Mouse (Mus musculus): ENCODE data around the gene Cyp19a1. TPM values are rescaled to one million over a fixed set of nuclear protein-coding genes. Genes with fewer than 3 reads are reported as not detected.

Cyp19a1 gene
- polyA plus RNA-seq (2015; fragmentation: Nextera tagmentation; extraction: Ambion mirVana) = 0.35 and 0.62 TPM in 2 replicates

GRCm38 (mm10) chr9:54268010-54268409, at the start of gene Cyp19a1:
Gene Cyp19a1 (minus strand): TSS chr9:54268110.
- no peak for ATAC-seq
- Histone ChIP-seq H3K4me2 (ENCODE audit: low read length) (no peak within 1 kb of the TSS), H3K4me3 (ENCODE audit: low read depth, low read length) (no peak within 1 kb of the TSS), H3K27me3 (ENCODE audit: control insufficient read depth, insufficient read depth, low read depth, low read length) (no peaks in the 10 kb centered on the region), H3K4me1 (ENCODE audit: control insufficient read depth, insufficient read depth, low read length) (no peaks in the 10 kb centered on the region), H3K27ac (ENCODE audit: low read length) (no peak within 1 kb of the TSS), H3K9ac (ENCODE audit: low read depth, low read length) (no peak within 1 kb of the TSS), H3K9me3 (replicated peaks; ENCODE audit: control insufficient read depth, low read length, poor library complexity, severe bottlenecking) (0 out of 2 replicates have a peak, but pooled peaks cover 2% of the 10 kb centered on the region), H3K36me3 (ENCODE audit: control insufficient read depth, insufficient read depth, low read length) (no peaks in the 10 kb centered on the region)
- WGBS = 87% methylated on average over 7 of the region's 7 CpGs

GRCm38 (mm10) chr9:54316363-54316762, 48.5 kb upstream of the Cyp19a1 start:
- Histone ChIP-seq H3K4me2 (ENCODE audit: low read length) (no peak overlapping the region), H3K4me3 (ENCODE audit: low read depth, low read length) (no peak overlapping the region), H3K9me3 (replicated peaks; ENCODE audit: control insufficient read depth, low read length, poor library complexity, severe bottlenecking) (no peaks in the 10 kb centered on the region), H3K27ac (ENCODE audit: low read length) (no peak overlapping the region), H3K9ac (ENCODE audit: low read depth, low read length) (no peak overlapping the region), H3K36me3 (ENCODE audit: control insufficient read depth, insufficient read depth, low read length) (no peaks in the 10 kb centered on the region), H3K4me1 (ENCODE audit: control insufficient read depth, insufficient read depth, low read length) (no peaks in the 10 kb centered on the region), H3K27me3 (ENCODE audit: control insufficient read depth, insufficient read depth, low read depth, low read length) (no peaks in the 10 kb centered on the region)
- ATAC-seq = no peak
- WGBS = 77% methylated on average over 9 of the region's 9 CpGs

GRCm38 (mm10) chr9:54308751-54309358, 40.9 kb upstream of the Cyp19a1 start:
- WGBS = 49% methylated on average over 2 of the region's 2 CpGs
- Histone ChIP-seq H3K27me3 (ENCODE audit: control insufficient read depth, insufficient read depth, low read depth, low read length) (no peaks in the 10 kb centered on the region), H3K4me1 (ENCODE audit: control insufficient read depth, insufficient read depth, low read length) (no peaks in the 10 kb centered on the region), H3K36me3 (ENCODE audit: control insufficient read depth, insufficient read depth, low read length) (no peaks in the 10 kb centered on the region), H3K27ac (ENCODE audit: low read length) (no peak overlapping the region), H3K9me3 (replicated peaks; ENCODE audit: control insufficient read depth, low read length, poor library complexity, severe bottlenecking) (no peaks in the 10 kb centered on the region), H3K9ac (ENCODE audit: low read depth, low read length) (no peak overlapping the region), H3K4me2 (ENCODE audit: low read length) (no peak overlapping the region), H3K4me3 (ENCODE audit: low read depth, low read length) (no peak overlapping the region)
- ATAC-seq = no peak

- H3K27ac ChIP-seq (ENCODE audit: low read length) = no peak overlapping the region
- 90% methylated on average over 1 of the region's 1 CpGs for WGBS
- no peaks in the 10 kb centered on the region for H3K9me3 ChIP-seq (replicated peaks; ENCODE audit: control insufficient read depth, low read length, poor library complexity, severe bottlenecking)
- no peak overlapping the region for H3K4me3 ChIP-seq (ENCODE audit: low read depth, low read length)
- H3K36me3 ChIP-seq (ENCODE audit: control insufficient read depth, insufficient read depth, low read length) = no peaks in the 10 kb centered on the region
- H3K4me2 ChIP-seq (ENCODE audit: low read length) = no peak overlapping the region
- H3K4me1 ChIP-seq (ENCODE audit: control insufficient read depth, insufficient read depth, low read length) = no peaks in the 10 kb centered on the region
- H3K27me3 ChIP-seq (ENCODE audit: control insufficient read depth, insufficient read depth, low read depth, low read length) = no peaks in the 10 kb centered on the region
- no peak for ATAC-seq
- no peak overlapping the region for H3K9ac ChIP-seq (ENCODE audit: low read depth, low read length)
These were observed 40.3 kb upstream of the Cyp19a1 start for GRCm38 (mm10) chr9:54308209-54308608.

- H3K4me1 ChIP-seq (ENCODE audit: control insufficient read depth, insufficient read depth, low read length) = no peaks in the 10 kb centered on the region
- no peaks in the 10 kb centered on the region for H3K9me3 ChIP-seq (replicated peaks; ENCODE audit: control insufficient read depth, low read length, poor library complexity, severe bottlenecking)
- WGBS = 85% methylated on average over 4 of the region's 4 CpGs
- no peak overlapping the region for H3K4me3 ChIP-seq (ENCODE audit: low read depth, low read length)
- H3K9ac ChIP-seq (ENCODE audit: low read depth, low read length) = no peak overlapping the region
- H3K4me2 ChIP-seq (ENCODE audit: low read length) = no peak overlapping the region
- no peak overlapping the region for H3K27ac ChIP-seq (ENCODE audit: low read length)
- H3K36me3 ChIP-seq (ENCODE audit: control insufficient read depth, insufficient read depth, low read length) = no peaks in the 10 kb centered on the region
- no peak for ATAC-seq
- H3K27me3 ChIP-seq (ENCODE audit: control insufficient read depth, insufficient read depth, low read depth, low read length) = no peaks in the 10 kb centered on the region
These were observed 33.3 kb upstream of the Cyp19a1 start for GRCm38 (mm10) chr9:54301255-54301654.

GRCm38 (mm10) chr9:54299792-54300191, 31.9 kb upstream of the Cyp19a1 start:
- no peaks in the 10 kb centered on the region for H3K27me3 ChIP-seq (ENCODE audit: control insufficient read depth, insufficient read depth, low read depth, low read length)
- no peak overlapping the region for H3K9ac ChIP-seq (ENCODE audit: low read depth, low read length)
- no peak for ATAC-seq
- H3K4me3 ChIP-seq (ENCODE audit: low read depth, low read length) = no peak overlapping the region
- no peaks in the 10 kb centered on the region for H3K9me3 ChIP-seq (replicated peaks; ENCODE audit: control insufficient read depth, low read length, poor library complexity, severe bottlenecking)
- no peak overlapping the region for H3K27ac ChIP-seq (ENCODE audit: low read length)
- no peaks in the 10 kb centered on the region for H3K36me3 ChIP-seq (ENCODE audit: control insufficient read depth, insufficient read depth, low read length)
- H3K4me1 ChIP-seq (ENCODE audit: control insufficient read depth, insufficient read depth, low read length) = no peaks in the 10 kb centered on the region
- no peak overlapping the region for H3K4me2 ChIP-seq (ENCODE audit: low read length)

- no peaks in the 10 kb centered on the region for H3K27me3 ChIP-seq (ENCODE audit: control insufficient read depth, insufficient read depth, low read depth, low read length)
- no peak for ATAC-seq
- no peaks in the 10 kb centered on the region for H3K9me3 ChIP-seq (replicated peaks; ENCODE audit: control insufficient read depth, low read length, poor library complexity, severe bottlenecking)
- no peak overlapping the region for H3K9ac ChIP-seq (ENCODE audit: low read depth, low read length)
- H3K27ac ChIP-seq (ENCODE audit: low read length) = no peak overlapping the region
- no peak overlapping the region for H3K4me2 ChIP-seq (ENCODE audit: low read length)
- no peak overlapping the region for H3K4me3 ChIP-seq (ENCODE audit: low read depth, low read length)
- WGBS = 89% methylated on average over 3 of the region's 3 CpGs
- H3K36me3 ChIP-seq (ENCODE audit: control insufficient read depth, insufficient read depth, low read length) = no peaks in the 10 kb centered on the region
- H3K4me1 ChIP-seq (ENCODE audit: control insufficient read depth, insufficient read depth, low read length) = no peaks in the 10 kb centered on the region
These were observed 31.5 kb upstream of the Cyp19a1 start for GRCm38 (mm10) chr9:54299389-54299788.

GRCm38 (mm10) chr9:54287804-54288203, 19.9 kb upstream of the Cyp19a1 start:
- H3K27me3 ChIP-seq (ENCODE audit: control insufficient read depth, insufficient read depth, low read depth, low read length) = peaks cover 4% of the 10 kb centered on the region
- 0 out of 2 replicates have a peak, but pooled peaks cover 4% of the 10 kb centered on the region for H3K4me1 ChIP-seq (ENCODE audit: control insufficient read depth, insufficient read depth, low read length)
- no peak overlapping the region for H3K9ac ChIP-seq (ENCODE audit: low read depth, low read length)
- WGBS = 50% methylated on average over 5 of the region's 5 CpGs
- H3K4me3 ChIP-seq (ENCODE audit: low read depth, low read length) = no peak overlapping the region
- no peak overlapping the region for H3K27ac ChIP-seq (ENCODE audit: low read length)
- H3K9me3 ChIP-seq (replicated peaks; ENCODE audit: control insufficient read depth, low read length, poor library complexity, severe bottlenecking) = no peaks in the 10 kb centered on the region
- ATAC-seq = no peak
- no peaks in the 10 kb centered on the region for H3K36me3 ChIP-seq (ENCODE audit: control insufficient read depth, insufficient read depth, low read length)
- H3K4me2 ChIP-seq (ENCODE audit: low read length) = no peak overlapping the region

- peak within 1 kb of the TSS; percentile 80 for H3K9ac ChIP-seq (ENCODE audit: low read depth, low read length)
- 3% methylated on average over 57 of the region's 61 CpGs for WGBS
These were observed 18.5 kb upstream of the Cyp19a1 start, which contains the start of gene Gldn for GRCm38 (mm10) chr9:54286331-54286987. Gene Gldn (plus strand): TSS chr9:54286486.

More at GRCm38 (mm10) chr9:54286331-54286987, 18.5 kb upstream of the Cyp19a1 start, which contains the start of gene Gldn:
- H3K36me3 ChIP-seq (ENCODE audit: control insufficient read depth, insufficient read depth, low read length) = no peaks in the 10 kb centered on the region
- peak within 1 kb of the TSS; percentile 97 for H3K4me2 ChIP-seq (ENCODE audit: low read length)
- no peak within 1 kb of the TSS for H3K27ac ChIP-seq (ENCODE audit: low read length)
- H3K4me1 ChIP-seq (ENCODE audit: control insufficient read depth, insufficient read depth, low read length) = 0 out of 2 replicates have a peak, but pooled peaks cover 4% of the 10 kb centered on the region
- H3K27me3 ChIP-seq (ENCODE audit: control insufficient read depth, insufficient read depth, low read depth, low read length) = peaks cover 4% of the 10 kb centered on the region
- peak; percentile 75 for ATAC-seq
- H3K4me3 ChIP-seq (ENCODE audit: low read depth, low read length) = peak within 1 kb of the TSS; percentile 52
- H3K9me3 ChIP-seq (replicated peaks; ENCODE audit: control insufficient read depth, low read length, poor library complexity, severe bottlenecking) = no peaks in the 10 kb centered on the region
